Mouse (Mus musculus): ENCODE measurements around the gene Ccdc28b.

- TF ChIP-seq CTCF (IDR thresholded peaks at IDR 0.05; ENCODE audit: insufficient read depth, low read length): no peak
- TF ChIP-seq POLR2A (IDR thresholded peaks at IDR 0.05; ENCODE audit: borderline replicate concordance, extremely low read depth, low read depth, low read length): no peak
Observed at GRCm38 (mm10) chr4:129571551-129572084, 52.1 kb downstream of the Ccdc28b start.

Data from lung, adult 2 months (tissue).